Mouse (Mus musculus) small intestine, adult 2 months (tissue): ENCODE results near the gene Ufc1. TPM values are rescaled to one million over a fixed set of nuclear protein-coding genes. Genes with fewer than 3 reads are reported as not detected.

ENCODE experiments used
- H3K27ac ChIP-seq: fragments of 200-500 bp; 2 replicates; pipeline ENCODE4 v1.5.1; 2012; ENCODE audit warnings: low read depth, low read length, control low read depth, inconsistent platforms; ENCODE audit not compliant: insufficient read depth
- H3K27me3 ChIP-seq: fragments of 200-500 bp; 2 replicates; pipeline ENCODE4 v1.6.1; 2012; ENCODE audit warnings: mild to moderate bottlenecking, moderate library complexity, low read length, inconsistent platforms; ENCODE audit not compliant: control insufficient read depth, insufficient read depth
- H3K36me3 ChIP-seq: fragments of 200-500 bp; 2 replicates; pipeline ENCODE4 v1.6.1; 2012; ENCODE audit warnings: mild to moderate bottlenecking, low read length, control low read depth, inconsistent platforms; ENCODE audit not compliant: control insufficient read depth, insufficient read depth
- H3K4me1 ChIP-seq: fragments of 200-500 bp; 2 replicates; pipeline ENCODE4 v1.6.1; 2012; ENCODE audit warnings: low read length, inconsistent platforms, mixed read lengths; ENCODE audit not compliant: control insufficient read depth, insufficient read depth, insufficient read length
- H3K4me3 ChIP-seq: fragments of 200-500 bp; 2 replicates; pipeline ENCODE4 v1.5.1; 2012; ENCODE audit warnings: low read depth, mild to moderate bottlenecking, control low read depth, inconsistent platforms, low read length, moderate library complexity
- CTCF ChIP-seq: fragments of 200-500 bp; IDR thresholded peaks from 2 replicates; pipeline ENCODE4 v1.5.1; 2012; ENCODE audit warnings: low read depth, mild to moderate bottlenecking, control low read depth, inconsistent platforms, low read length, moderate library complexity, mixed read lengths; ENCODE audit not compliant: insufficient replicate concordance, insufficient read length; ENCODE audit errors: extremely low read depth
- POLR2A ChIP-seq: fragments of 200-500 bp; IDR thresholded peaks from 2 replicates; pipeline ENCODE4 v1.6.1; 2012; ENCODE audit warnings: low read depth, mild to moderate bottlenecking, control low read depth, inconsistent platforms, low read length, moderate library complexity
- WGBS: fragments of 180-500 bp; shearing (Covaris S2); methylation state at CpG from one replicate; pipeline ENCODE4 v1.1.7; 2018; 5-methylcytosine and 5-hydroxymethylcytosine counted together
- polyA plus RNA-seq: library from polyadenylated mRNA; depleted of rRNA; stranded (reverse); fragments of >200 nt; gene quantifications from 2 replicates; pipeline ENCODE4 v1.2.3, GENCODE M21; 2012

Gene Ufc1
- polyA plus RNA-seq, 1 experiment: 10.8 TPM

- WGBS: under 1% methylated on average over 18 of the region's 19 CpGs
- peak overlapping the region; percentile 83 for H3K4me3 ChIP-seq
- H3K36me3 ChIP-seq: peaks cover 29% of the 10 kb centered on the region
- TF ChIP-seq POLR2A: no peak
- no peak for TF ChIP-seq CTCF
- H3K27ac ChIP-seq: peak overlapping the region; percentile 93
- peaks cover 6% of the 10 kb centered on the region for H3K4me1 ChIP-seq
- H3K27me3 ChIP-seq: no peaks in the 10 kb centered on the region
Measured at GRCm38 (mm10) chr1:171270573-171270900, 24.3 kb downstream of the Ufc1 start.

GRCm38 (mm10) chr1:171269848-171270572, 24.8 kb downstream of the Ufc1 start, which contains the start of gene B4galt3:
TSS of gene B4galt3 (plus strand) at chr1:171270328.
- Histone ChIP-seq H3K27me3 (no peaks in the 10 kb centered on the region), H3K4me3 (peak within 1 kb of the TSS; percentile 83), H3K36me3 (peaks cover 24% of the 10 kb centered on the region), H3K27ac (peak within 1 kb of the TSS; percentile 93), H3K4me1 (peaks cover 6% of the 10 kb centered on the region)
- TF ChIP-seq CTCF (no peak), POLR2A (peak; percentile 99)
- WGBS: 3% methylated on average over 36 of the region's 36 CpGs

GRCm38 (mm10) chr1:171268341-171268740, 26.5 kb downstream of the Ufc1 start:
- no peak overlapping the region for H3K27ac ChIP-seq
- no peaks in the 10 kb centered on the region for H3K27me3 ChIP-seq
- TF ChIP-seq POLR2A: no peak
- TF ChIP-seq CTCF: no peak
- 71% methylated on average over 1 of the region's 1 CpGs for WGBS
- H3K4me1 ChIP-seq: peaks cover 6% of the 10 kb centered on the region
- H3K36me3 ChIP-seq: peaks cover 10% of the 10 kb centered on the region
- no peak overlapping the region for H3K4me3 ChIP-seq

GRCm38 (mm10) chr1:171265971-171266744, 28.7 kb downstream of the Ufc1 start:
- Histone ChIP-seq H3K4me1 (peaks cover 4% of the 10 kb centered on the region), H3K27me3 (no peaks in the 10 kb centered on the region), H3K27ac (no peak overlapping the region), H3K36me3 (no peaks in the 10 kb centered on the region), H3K4me3 (no peak overlapping the region)
- TF ChIP-seq POLR2A: no peak
- TF ChIP-seq CTCF: no peak
- WGBS: 28% methylated on average over 4 of the region's 4 CpGs

- WGBS: 54% methylated on average over 3 of the region's 3 CpGs
- peak overlapping the region; percentile 39 for H3K27ac ChIP-seq
- H3K4me3 ChIP-seq: no peak overlapping the region
Measured at GRCm38 (mm10) chr1:171263666-171264461, 31.0 kb downstream of the Ufc1 start.

GRCm38 (mm10) chr1:171263185-171263611, 31.6 kb downstream of the Ufc1 start:
- Histone ChIP-seq H3K36me3 (no peaks in the 10 kb centered on the region), H3K27ac (peak overlapping the region; percentile 39; the same call in 1 of the 2 replicates), H3K27me3 (no peaks in the 10 kb centered on the region), H3K4me3 (no peak overlapping the region), H3K4me1 (peaks cover 10% of the 10 kb centered on the region; the same call in 1 of the 2 replicates)
- 0% methylated on average over 2 of the region's 2 CpGs for WGBS
- TF ChIP-seq CTCF: no peak
- no peak for TF ChIP-seq POLR2A

More at GRCm38 (mm10) chr1:171263666-171264461, 31.0 kb downstream of the Ufc1 start:
- TF ChIP-seq POLR2A (no peak), CTCF (no peak)
- Histone ChIP-seq H3K4me1 (peaks cover 10% of the 10 kb centered on the region; the same call in 1 of the 2 replicates), H3K27me3 (no peaks in the 10 kb centered on the region), H3K36me3 (no peaks in the 10 kb centered on the region)

GRCm38 (mm10) chr1:171262594-171263130, 32.2 kb downstream of the Ufc1 start:
- H3K4me3 ChIP-seq: no peak overlapping the region
- H3K36me3 ChIP-seq: no peaks in the 10 kb centered on the region
- H3K4me1 ChIP-seq: peaks cover 10% of the 10 kb centered on the region; the same call in 1 of the 2 replicates
- 9% methylated on average over 8 of the region's 8 CpGs for WGBS
- TF ChIP-seq POLR2A (no peak), CTCF (no peak)
- peak overlapping the region; percentile 56 for H3K27ac ChIP-seq
- H3K27me3 ChIP-seq: no peaks in the 10 kb centered on the region
